Mouse (Mus musculus) embryo, embryonic 10 days (tissue): ENCODE results near the gene Twf2.
A peak's percentile ranks its signal among the peaks of the same experiment; 100 is the strongest.

Experiments used
- DNase-seq: peaks from one replicate; pipeline ENCODE4 v3.0.0-alpha.2; 2015; ENCODE audit warnings: low spot score

The Twf2 gene

GRCm38 (mm10) chr9:106179454-106179853 is 23.5 kb upstream of the Twf2 start:
- DNase-seq: no peak

- no peak for DNase-seq
Observed at GRCm38 (mm10) chr9:106179964-106180363, 22.9 kb upstream of the Twf2 start.

DNA sequence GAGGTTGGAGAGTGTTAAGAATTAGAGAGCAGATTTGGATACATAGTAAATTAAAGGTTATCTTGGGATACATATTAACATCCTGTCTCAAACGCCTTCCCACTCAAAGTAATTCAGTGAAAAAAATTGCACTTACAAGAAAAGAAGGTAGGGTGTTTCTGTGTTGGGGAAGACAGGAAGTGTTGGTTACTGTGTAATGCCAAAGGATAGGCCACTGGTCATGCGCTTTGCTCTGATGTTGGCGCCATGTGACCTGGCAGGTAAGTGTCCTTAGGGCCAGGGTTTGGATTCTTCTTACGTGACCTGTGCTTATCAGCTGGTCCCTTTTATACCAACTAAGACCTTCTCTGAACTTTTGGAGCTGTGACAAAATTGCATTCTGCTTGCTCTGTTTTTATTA is 20.8 kb upstream of the Twf2 start:
- DNase-seq: no peak

GRCm38 (mm10) chr9:106183996-106184395 is 18.9 kb upstream of the Twf2 start:
- DNase-seq: no peak

- DNase-seq: no peak
Observed at GRCm38 (mm10) chr9:106191355-106191754, 11.6 kb upstream of the Twf2 start.

- DNase-seq: no peak
Observed at GRCm38 (mm10) chr9:106192024-106192423, 10.9 kb upstream of the Twf2 start.

- DNase-seq: no peak
Observed at GRCm38 (mm10) chr9:106192998-106193397, 9.9 kb upstream of the Twf2 start.

- DNase-seq: no peak
Observed at GRCm38 (mm10) chr9:106193930-106194807, 8.7 kb upstream of the Twf2 start.

- DNase-seq: no peak
Observed at GRCm38 (mm10) chr9:106195693-106196092, 7.2 kb upstream of the Twf2 start.

DNA sequence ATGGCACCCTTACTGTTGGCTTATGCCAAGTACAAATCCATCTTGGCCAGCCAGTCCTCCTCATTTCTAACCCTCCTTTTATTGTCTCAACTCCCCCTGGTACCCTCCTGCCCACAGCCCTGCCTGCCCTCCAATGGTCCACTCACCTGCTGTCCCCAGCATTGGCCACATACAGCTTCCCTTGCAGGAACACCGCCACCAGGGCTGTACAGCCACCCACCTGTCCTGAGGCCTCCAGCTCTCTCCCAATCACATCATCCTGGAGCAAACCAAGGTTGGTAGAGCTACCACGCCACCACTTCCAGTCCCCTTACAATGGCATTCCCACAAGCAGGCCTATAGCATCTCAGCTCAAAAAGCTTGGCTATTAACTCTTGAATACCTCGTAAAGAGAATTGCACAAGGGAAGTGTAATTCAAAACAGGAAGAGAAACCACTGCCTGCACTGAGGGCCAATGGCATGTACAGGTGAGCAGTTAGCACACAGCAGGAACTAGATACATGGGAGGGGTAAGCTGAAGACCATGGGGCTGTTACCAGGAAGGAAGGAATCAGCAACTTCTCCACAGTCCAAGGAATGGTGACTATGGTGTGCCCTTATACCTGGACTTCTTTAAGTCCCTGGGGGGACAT is 5.7 kb upstream of the Twf2 start:
- no peak for DNase-seq

DNA sequence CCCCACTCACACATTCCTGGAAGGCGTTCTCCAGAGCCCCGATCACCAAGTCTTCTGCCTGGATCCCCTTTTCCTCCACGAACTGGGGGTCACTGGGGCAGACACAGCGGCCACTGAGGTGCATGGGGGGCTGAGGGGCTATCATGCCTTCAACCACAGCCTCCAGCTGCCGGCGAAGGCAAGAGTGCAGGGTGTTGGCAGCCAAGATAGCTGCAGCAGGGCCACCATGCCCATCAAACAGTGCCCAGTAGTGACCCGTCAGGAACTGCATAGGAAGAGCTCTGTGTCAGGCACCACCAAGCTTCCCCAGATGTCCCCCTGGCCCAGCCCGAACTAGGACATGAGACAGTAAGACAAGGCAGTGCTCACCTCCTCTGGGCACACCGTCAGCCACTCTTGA is 5.2 kb upstream of the Twf2 start:
- DNase-seq: no peak

DNA sequence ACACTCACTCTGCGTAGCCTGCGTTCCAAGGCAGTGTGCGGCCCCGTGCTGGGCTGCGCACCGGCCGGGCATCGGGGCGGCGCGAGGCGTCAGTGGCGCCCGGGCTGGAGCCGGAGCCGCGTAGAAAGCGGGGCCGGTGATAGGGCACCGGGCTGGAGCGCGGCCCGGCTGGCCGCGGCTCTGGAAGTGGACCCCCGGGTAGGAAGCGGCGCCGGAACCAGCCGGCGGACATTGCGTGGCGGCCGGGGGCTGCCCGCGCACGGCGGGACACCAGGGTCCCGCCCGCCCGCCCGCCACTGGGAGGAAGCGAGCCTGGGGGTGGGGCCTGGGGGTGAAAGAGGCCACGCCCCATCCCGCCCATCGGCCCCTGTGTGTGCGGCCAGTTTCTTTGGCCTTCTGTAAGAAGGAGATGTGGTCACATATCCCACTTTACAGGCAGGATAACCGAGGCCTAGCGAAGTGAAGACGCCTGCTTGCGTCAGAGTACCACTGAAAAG is 3.9 kb upstream of the Twf2 start:
- peak; percentile 80 for DNase-seq

GRCm38 (mm10) chr9:106199535-106200272 is 3.2 kb upstream of the Twf2 start, which contains the start of gene Ppm1m:
TSS of gene Ppm1m (minus strand) at chr9:106199746.
- DNase-seq: no peak

DNA sequence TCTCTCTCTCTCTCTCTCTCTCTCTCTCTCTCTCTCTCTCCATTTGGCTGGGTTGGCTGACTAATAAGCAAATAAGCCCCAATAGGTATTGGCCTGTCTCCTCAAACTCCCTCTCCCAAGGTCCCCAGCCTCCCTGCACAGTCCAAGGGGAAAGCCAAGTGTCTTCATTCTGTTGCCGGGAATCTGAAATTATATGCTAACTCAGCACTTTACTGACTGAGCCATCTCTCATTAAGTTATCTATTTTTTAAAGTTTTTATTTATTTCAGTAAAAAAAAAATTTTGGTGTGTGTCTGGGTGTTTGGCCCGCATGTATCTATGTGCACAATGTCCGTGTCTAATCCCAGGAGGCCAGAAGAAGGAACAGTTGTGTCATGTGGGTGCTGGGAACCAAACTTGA is 1.0 kb upstream of the Twf2 start:
- no peak for DNase-seq

- DNase-seq: no peak
Observed at GRCm38 (mm10) chr9:106203990-106204851, 1.3 kb downstream of the Twf2 start.

GRCm38 (mm10) chr9:106205713-106206290 is 2.9 kb downstream of the Twf2 start:
- DNase-seq: no peak

GRCm38 (mm10) chr9:106206515-106206914 is 3.6 kb downstream of the Twf2 start:
- DNase-seq: no peak

GRCm38 (mm10) chr9:106208181-106208580 is 5.3 kb downstream of the Twf2 start:
- DNase-seq: no peak

- DNase-seq: no peak
Observed at GRCm38 (mm10) chr9:106209954-106210353, 7.0 kb downstream of the Twf2 start.

DNA sequence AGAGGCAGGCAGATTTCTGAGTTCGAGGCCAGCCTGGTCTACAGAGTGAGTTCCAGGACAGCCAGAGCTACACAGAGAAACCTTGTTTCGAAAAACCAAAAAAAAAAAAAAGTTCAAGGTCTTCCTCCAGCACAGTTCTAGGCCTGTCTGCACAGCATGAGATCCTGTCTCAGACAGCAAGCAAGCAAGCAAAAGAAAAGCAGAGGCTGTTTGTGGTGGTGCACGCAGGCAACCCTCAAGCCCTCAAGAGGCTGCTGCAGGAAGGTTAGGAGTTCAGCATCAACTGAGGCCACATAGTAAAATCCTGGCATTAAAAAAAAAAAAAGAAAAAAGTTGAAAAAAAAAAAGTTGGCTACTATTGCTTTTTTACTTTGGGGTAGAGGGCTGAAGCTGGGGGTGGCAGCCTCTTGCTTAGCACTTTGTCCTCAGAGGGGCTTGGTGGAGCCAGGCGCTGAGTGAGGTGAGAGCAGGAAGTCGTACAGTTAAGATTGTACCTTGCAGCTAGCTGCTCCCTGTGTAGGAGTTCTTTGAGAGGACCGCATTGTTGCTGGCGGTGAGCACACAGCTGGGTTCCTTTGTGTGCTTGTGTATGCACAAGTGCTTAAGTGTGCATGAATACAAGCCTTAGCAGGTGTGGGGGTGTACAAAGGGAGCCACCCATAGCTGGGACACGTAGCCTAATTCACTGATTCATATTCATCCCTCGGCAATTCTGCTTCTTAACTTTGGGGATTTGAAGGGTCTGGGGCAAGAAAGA is 8.1 kb downstream of the Twf2 start:
- DNase-seq: peak; percentile 47
